Mouse (Mus musculus) ES-E14 (cell line): ENCODE measurements around the gene Bace1. TPM values are rescaled to one million over a fixed set of nuclear protein-coding genes. Genes with fewer than 3 reads are reported as not detected.

Experiments used
- DNase-seq: peaks from one replicate; pipeline ENCODE4 v3.0.0-alpha.2; 2013; ENCODE audit warnings: low read depth, low spot score
- H3K27ac ChIP-seq: 2 replicates; pipeline ENCODE4 v1.5.1; 2012; ENCODE audit warnings: low read depth, mild to moderate bottlenecking, low read length, moderate library complexity, mixed read lengths; ENCODE audit not compliant: poor library complexity, insufficient read depth, severe bottlenecking
- H3K36me3 ChIP-seq: 2 replicates; pipeline ENCODE4 v1.6.1; 2012; ENCODE audit warnings: mild to moderate bottlenecking, low read length, moderate library complexity, mixed read lengths; ENCODE audit not compliant: control insufficient read depth, poor library complexity, insufficient read depth, severe bottlenecking
- H3K4me1 ChIP-seq, 2 experiments: fragments of 150-350 bp in 1 of 2; sonication (generic) in 1 of 2; 2 replicates each; pipeline ENCODE4 v1.6.1; 2012; ENCODE audit warnings: low read length in 2 of 2, mild to moderate bottlenecking in 1 of 2, mixed read lengths in 1 of 2; ENCODE audit not compliant: control insufficient read depth in 2 of 2, insufficient read depth in 2 of 2, poor library complexity in 1 of 2
- H3K4me3 ChIP-seq, 2 experiments: fragments of 150-350 bp in 1 of 2; sonication (generic) in 1 of 2; 2 replicates each; pipeline ENCODE4 v1.5.1; 2012; ENCODE audit warnings: low read length in 2 of 2, low read depth in 1 of 2, mild to moderate bottlenecking in 1 of 2, mixed read lengths in 1 of 2; ENCODE audit not compliant: insufficient read depth in 1 of 2, poor library complexity in 1 of 2, severe bottlenecking in 1 of 2
- H3K9ac ChIP-seq: 2 replicates; pipeline ENCODE4 v1.6.1; 2012; ENCODE audit warnings: low read depth, mild to moderate bottlenecking, low read length, mixed read lengths; ENCODE audit not compliant: poor library complexity, insufficient read depth, severe bottlenecking
- H3K9me3 ChIP-seq: fragments of 150-350 bp; sonication (generic); 2 replicates; pipeline ENCODE4 v1.6.1; 2012; ENCODE audit warnings: low read depth, mild to moderate bottlenecking, low read length; ENCODE audit not compliant: control insufficient read depth, insufficient read depth
- CHD2 ChIP-seq: IDR thresholded peaks from 2 replicates; pipeline ENCODE4 v1.6.1; 2014; ENCODE audit warnings: mild to moderate bottlenecking, low read depth, low read length, inconsistent platforms
- HCFC1 ChIP-seq: IDR thresholded peaks from 2 replicates; pipeline ENCODE4 v1.6.1; 2012; ENCODE audit warnings: low read length, inconsistent platforms, borderline replicate concordance; ENCODE audit not compliant: insufficient read depth
- MAFK ChIP-seq: IDR thresholded peaks from 2 replicates; pipeline ENCODE4 v1.6.1; 2014; ENCODE audit warnings: mild to moderate bottlenecking, low read depth, low read length, inconsistent platforms; ENCODE audit not compliant: insufficient read depth
- ZC3H11A ChIP-seq: IDR thresholded peaks from 2 replicates; pipeline ENCODE4 v1.6.1; 2012; ENCODE audit warnings: low read depth, mild to moderate bottlenecking, inconsistent platforms, low read length, borderline replicate concordance
- ZNF384 ChIP-seq: IDR thresholded peaks from 2 replicates; pipeline ENCODE4 v1.6.1; 2012; ENCODE audit warnings: low read depth, low read length, inconsistent platforms
- in situ Hi-C, 2 experiments: fragments of 600-800 bp; cut with MboI; formaldehyde crosslinking; loops; one replicate each; pipeline ENCODE4 v1.15.1; 2025; ENCODE audit warnings: low sequenced_read_pairs in 2 of 2, inconsistent platforms in 1 of 2; ENCODE audit not compliant: unreplicated experiment in 2 of 2
- total RNA-seq: library from RNA; depleted of rRNA; stranded (reverse); fragments of 300-350 nt; gene quantifications from 2 replicates; pipeline ENCODE4 v1.2.3, GENCODE M21; 2012

Bace1 gene
- total RNA-seq, 1 experiment: 13.7 TPM

DNA sequence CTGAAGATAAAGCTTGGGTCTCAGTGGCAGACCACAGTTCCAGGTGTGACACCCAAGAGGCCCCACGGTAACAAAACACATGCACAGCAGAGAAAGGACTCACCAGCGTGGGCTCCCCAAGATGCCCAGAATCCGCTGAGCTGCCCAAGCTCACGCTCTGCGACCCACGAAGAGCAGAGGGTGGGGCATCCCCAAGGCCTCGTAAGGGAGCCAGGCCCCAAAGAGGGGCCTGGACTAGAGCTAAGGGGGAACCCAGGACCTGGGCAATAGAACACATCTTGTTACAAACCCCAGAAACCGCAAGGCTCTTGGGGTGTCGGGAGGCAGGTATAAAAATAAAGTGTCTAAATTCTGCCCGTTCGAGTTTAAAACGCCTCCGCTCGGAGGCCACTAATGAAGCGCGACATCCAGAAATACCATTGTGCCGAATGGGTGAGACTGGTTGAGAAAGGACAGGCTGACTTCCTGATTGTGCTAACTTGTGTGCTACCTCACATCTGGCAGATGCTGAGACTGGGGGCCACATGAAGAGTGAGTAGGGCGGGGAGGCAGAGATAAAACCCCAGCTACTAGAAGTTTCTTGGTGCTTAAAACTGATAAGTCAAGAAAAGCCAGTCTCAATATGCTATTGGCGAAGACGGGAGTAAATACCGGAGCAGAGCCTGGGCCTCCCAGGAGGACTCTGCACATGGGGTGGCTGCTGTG lies 35.2 kb upstream of the Bace1 start:
- in situ Hi-C loops: no loop called here
- TF ChIP-seq ZC3H11A: no peak
- no peak for TF ChIP-seq CHD2
- TF ChIP-seq ZNF384: no peak
- no peak for TF ChIP-seq MAFK
- no peak for TF ChIP-seq HCFC1
- no peak for DNase-seq
- H3K9me3 ChIP-seq: no peaks in the 10 kb centered on the region
- peaks cover 2% of the 10 kb centered on the region; the same call in 1 of the 2 replicates for H3K36me3 ChIP-seq
- H3K27ac ChIP-seq: no peak overlapping the region
- H3K4me3 ChIP-seq: no peak overlapping the region
- no peak overlapping the region for H3K9ac ChIP-seq
- H3K4me1 ChIP-seq: peaks cover 0 to 10% of the 10 kb centered on the region in 2 experiments; a peak in 2 of 4 replicates

DNA sequence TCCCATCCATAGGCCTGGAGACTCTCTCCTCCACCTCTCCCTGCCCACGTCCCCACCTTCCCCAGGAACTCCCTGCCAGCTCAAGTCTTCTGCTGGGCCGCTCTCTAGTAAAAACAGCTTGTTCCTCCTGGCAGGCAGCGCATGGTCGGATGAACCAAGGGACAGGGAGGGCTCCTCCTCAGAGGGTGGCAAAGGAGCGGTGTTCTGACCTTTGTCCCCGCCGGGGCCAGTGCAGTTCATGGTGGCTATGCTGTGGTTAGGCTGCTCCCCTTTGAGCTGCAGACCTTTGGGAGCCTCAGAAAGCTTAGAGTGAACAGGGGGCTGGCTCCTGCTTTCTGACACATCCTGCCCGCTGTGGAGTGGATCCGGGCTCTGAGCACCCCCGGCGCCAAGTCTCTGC lies 31.5 kb upstream of the Bace1 start:
- Histone ChIP-seq H3K4me1 (peaks cover 0 to 6% of the 10 kb centered on the region in 2 experiments; a peak in 2 of 4 replicates), H3K9ac (no peak overlapping the region), H3K4me3 (no peak overlapping the region), H3K27ac (no peak overlapping the region), H3K9me3 (no peaks in the 10 kb centered on the region), H3K36me3 (no peaks in the 10 kb centered on the region; the same call in 1 of the 2 replicates)
- in situ Hi-C loops: no loop called here
- no peak for DNase-seq
- TF ChIP-seq ZC3H11A (no peak), CHD2 (no peak), HCFC1 (no peak), MAFK (no peak), ZNF384 (no peak)

GRCm38 (mm10) chr9:45807337-45807736 lies 31.0 kb upstream of the Bace1 start:
- no peak for TF ChIP-seq ZC3H11A
- TF ChIP-seq MAFK: no peak
- TF ChIP-seq HCFC1: no peak
- no peak for TF ChIP-seq CHD2
- no peak for TF ChIP-seq ZNF384
- Histone ChIP-seq H3K36me3 (no peaks in the 10 kb centered on the region; the same call in 1 of the 2 replicates), H3K4me1 (peaks cover 0 to 6% of the 10 kb centered on the region in 2 experiments; a peak in 2 of 4 replicates), H3K4me3 (no peak overlapping the region), H3K27ac (no peak overlapping the region), H3K9me3 (no peaks in the 10 kb centered on the region), H3K9ac (no peak overlapping the region)
- DNase-seq: no peak
- in situ Hi-C loops: no loop called here

DNA sequence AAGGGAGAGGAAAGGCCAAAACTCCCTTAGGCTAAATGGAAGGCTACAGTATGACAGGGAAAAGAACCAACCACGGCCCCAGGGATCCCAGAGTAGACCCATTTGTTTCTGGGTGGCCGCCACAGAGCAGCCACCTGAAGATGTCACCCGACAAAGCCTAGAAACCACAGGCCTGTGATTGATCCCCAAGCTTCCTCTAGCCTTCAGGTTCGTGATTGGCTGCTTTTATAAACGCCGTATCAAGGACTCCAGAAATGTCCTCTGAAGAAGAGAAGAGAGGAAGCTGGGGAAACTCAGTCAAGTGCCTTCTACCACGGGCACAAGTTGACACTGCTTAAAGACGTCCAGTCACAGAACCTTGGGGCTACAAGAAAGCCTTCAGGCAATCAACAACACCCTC lies 30.6 kb upstream of the Bace1 start:
- H3K4me3 ChIP-seq: no peak overlapping the region
- no peaks in the 10 kb centered on the region; the same call in 1 of the 2 replicates for H3K36me3 ChIP-seq
- peaks cover 0 to 6% of the 10 kb centered on the region in 2 experiments; a peak in 2 of 4 replicates for H3K4me1 ChIP-seq
- no peak for TF ChIP-seq MAFK
- no peak for TF ChIP-seq ZNF384
- TF ChIP-seq ZC3H11A: no peak
- no peak for TF ChIP-seq CHD2
- no peak for TF ChIP-seq HCFC1
- DNase-seq: no peak
- in situ Hi-C loops: no loop called here
- no peak overlapping the region for H3K27ac ChIP-seq
- H3K9me3 ChIP-seq: no peaks in the 10 kb centered on the region
- H3K9ac ChIP-seq: no peak overlapping the region

DNA sequence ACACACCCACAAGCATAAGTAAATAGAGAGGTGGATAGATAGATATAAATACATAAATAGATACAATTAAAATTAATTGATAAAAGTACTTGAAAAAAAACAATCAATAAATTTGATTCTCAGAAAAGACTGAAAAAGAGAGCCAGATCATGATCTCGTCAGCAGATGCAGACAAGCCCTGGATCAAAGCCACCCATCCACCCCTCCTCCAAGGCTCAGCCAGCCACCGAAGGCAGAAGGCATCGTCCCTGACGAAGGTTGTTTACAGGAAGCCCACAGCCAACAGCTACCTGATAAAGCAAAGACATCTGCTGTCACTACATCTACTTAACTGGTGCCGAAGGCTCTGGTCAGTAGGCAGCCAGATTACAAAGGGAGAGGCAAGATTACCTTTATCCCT lies 26.4 kb upstream of the Bace1 start:
- no peak for DNase-seq
- H3K27ac ChIP-seq: no peak overlapping the region
- H3K36me3 ChIP-seq: peaks cover 2% of the 10 kb centered on the region; the same call in 1 of the 2 replicates
- H3K4me3 ChIP-seq: no peak overlapping the region
- TF ChIP-seq CHD2 (no peak), ZC3H11A (no peak), HCFC1 (no peak), MAFK (no peak), ZNF384 (no peak)
- in situ Hi-C loops: no loop called here
- H3K9me3 ChIP-seq: no peaks in the 10 kb centered on the region
- H3K9ac ChIP-seq: no peak overlapping the region
- H3K4me1 ChIP-seq: peaks cover 0 to 2% of the 10 kb centered on the region in 2 experiments; a peak in 1 of 4 replicates
